Mouse (Mus musculus) kidney, postnatal 10 days (tissue): ENCODE measurements at regions not wholly inside any gene's neighbourhood (a gene's known extent, or its start where the extent isn't known, plus 50 kb on each side); places are given as distances from the start of the nearest gene placed in this dataset.
"Not testable (repeated sequence)": the region's sequence is repeated elsewhere in the genome, so short reads cannot be mapped to it uniquely, and the experiment has no call there.

Experiments
- DNase-seq: peaks from one replicate; pipeline ENCODE4 v3.0.0; 2021; ENCODE audit warnings: mixed read lengths

GRCm38 (mm10) chr17:81319605-81320004 is 122.0 kb upstream of the Gm11096 start:
- DNase-seq = peak; percentile 22

DNA sequence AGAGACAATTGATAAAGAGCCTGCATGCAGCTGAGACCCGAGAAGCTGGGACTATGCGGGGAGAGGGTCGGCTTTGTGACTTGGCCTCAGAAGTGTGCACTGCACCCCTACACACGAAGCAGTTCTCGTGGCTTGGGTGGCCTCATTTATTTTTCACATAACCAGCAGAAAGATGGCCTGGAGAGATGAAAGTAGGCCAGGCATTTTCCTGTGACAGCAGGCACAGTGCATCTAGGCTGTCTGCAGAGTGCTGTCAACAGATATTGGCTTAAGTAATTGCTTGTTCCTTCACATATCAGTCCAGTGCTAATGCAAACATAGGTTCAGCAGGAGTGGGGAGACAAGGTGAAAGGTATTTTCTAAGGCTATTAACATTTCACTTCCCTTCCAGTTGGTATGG is 124.9 kb upstream of the Gm11096 start:
- no peak for DNase-seq

- DNase-seq = no peak
Observed at GRCm38 (mm10) chr17:81305880-81306279, 135.7 kb upstream of the Gm11096 start.

DNA sequence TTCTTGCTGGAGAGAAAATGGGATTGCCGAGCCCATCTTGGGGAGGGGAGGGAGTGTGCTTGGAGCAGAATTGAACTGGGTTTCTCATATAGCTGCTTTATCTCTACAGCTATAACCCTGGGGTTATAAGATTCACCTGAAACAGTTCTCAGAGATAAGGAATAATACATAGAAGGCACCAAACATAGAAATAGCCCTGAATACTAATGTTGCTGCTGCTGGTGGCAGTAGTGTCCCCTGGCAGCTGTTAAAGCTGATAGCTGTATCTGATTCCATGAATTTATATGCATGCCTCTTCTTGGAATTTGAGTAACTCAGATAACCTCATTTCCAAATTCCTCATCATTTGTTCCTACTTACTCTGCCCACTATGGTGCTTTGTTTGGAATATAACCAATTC is 137.0 kb upstream of the Gm11096 start:
- no peak for DNase-seq

DNA sequence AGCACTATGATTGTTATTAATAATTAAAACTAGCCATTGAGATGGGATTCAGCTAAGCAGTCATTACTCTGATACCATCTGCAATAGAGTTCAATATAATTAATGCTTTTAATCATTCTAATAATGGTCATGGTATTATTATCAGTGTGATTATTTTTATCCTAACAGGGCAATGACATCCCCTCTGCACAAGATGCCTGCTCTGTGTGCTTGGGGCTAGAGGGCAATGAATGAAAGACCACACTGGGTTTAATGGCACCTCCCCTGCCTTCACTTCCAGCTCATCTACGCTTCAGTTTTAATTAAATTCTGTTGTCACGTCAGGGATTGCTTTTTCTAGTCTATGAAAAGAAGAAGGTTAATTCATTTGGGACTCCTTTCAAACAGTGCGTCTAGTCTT is 139.1 kb upstream of the Gm11096 start:
- DNase-seq = no peak

- no peak for DNase-seq
Observed at GRCm38 (mm10) chr17:81291829-81292228, 149.7 kb upstream of the Gm11096 start.

GRCm38 (mm10) chr17:81282543-81282942 is 159.0 kb upstream of the Gm11096 start:
- DNase-seq = no peak

DNA sequence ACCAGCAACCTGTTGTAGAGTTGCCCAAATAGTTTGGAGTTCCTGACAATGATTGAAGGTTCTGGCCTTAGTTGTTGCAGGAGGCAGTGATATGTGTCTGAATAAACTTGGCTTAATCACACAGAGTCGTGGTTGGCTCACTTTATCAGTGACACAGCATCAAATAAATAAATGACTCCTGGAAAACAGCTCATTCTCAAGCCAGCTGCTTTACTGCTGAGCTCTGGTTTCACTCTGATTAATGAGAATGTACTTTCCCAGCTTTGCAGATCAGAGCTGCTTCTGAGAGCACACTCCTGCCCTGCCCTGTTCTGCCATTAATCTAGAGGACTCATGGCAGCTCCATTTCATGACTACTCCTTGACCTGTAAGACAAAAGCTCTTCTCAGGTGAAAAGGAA is 171.3 kb upstream of the Gm11096 start:
- DNase-seq = no peak

GRCm38 (mm10) chr17:81261957-81262356 is 179.6 kb upstream of the Gm11096 start:
- no peak for DNase-seq

DNA sequence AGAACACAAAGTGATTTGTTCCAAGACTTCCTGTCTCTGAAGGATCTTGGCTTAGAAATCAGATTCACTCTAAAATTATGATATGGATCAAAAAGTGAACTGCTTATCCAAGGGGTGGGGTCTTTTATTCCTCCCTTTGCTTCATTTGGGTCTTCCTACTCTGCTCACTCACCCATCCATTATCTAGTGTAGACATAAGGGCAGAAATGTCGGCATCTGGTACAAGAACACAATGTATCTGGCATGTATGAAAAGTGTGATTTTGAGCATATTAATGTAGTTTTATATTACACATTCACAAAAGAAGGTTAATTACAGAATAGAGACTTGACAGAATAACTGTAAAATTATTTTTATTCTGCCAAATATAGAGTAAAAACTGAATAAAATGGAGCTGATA is 181.5 kb upstream of the Gm11096 start:
- no peak for DNase-seq

DNA sequence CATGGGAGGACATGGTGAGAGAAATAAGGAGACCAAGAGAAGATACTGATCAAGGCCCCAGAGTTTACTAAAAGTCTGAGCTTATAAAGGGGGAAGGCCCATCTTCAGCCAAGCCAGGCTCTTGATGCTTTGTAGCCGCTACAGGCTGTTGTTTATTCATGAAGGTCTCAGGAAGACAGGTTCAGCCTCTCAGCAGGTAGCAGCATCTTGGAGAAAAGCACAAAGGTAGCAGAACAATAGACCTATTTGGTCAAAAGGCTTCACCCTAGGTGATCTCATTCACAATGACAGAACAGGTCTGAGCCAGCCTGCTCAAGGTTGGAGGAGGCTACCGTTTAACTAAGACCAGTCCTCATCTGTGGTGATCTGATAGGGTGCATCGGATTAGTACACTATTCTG is 185.5 kb upstream of the Gm11096 start:
- no peak for DNase-seq

DNA sequence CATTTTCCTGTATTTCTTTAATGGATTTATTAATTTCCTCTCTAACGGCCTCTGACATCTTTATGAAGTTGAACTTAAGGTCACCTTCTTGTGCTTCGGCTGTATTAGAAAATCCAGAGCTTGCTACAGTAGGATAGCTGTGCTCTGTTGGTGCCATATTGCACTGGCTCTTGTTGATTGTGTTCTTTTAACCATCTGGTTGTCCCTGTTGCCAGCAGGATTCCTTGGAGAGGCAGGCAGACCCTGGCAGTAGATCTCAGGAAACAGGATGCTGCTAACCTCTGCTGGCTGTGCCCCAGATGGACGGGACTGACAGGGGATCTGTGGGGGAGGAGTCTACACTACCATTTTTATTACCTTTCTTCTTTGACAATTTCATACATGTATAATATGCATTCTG is 185.9 kb upstream of the Thumpd2 start:
- peak; percentile 24 for DNase-seq

DNA sequence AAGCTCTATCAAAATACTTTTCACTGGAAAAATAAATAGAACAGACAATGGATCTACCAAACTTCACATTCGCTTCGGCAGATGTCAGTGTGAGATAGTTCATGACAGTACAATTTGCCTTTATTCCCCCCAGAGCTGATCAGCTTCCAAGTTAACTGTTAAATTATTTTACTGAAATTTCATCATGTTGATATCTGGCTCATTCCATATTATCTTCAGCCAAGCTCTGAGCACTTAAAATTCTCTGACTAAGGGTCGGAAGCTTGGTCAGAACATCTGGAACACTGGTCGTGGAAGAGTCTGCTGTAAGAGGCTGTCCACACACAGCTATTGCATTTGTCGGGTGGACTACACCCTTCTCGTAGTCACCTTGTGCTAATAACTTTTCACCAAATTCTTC is 181.3 kb upstream of the Thumpd2 start:
- no peak for DNase-seq

DNA sequence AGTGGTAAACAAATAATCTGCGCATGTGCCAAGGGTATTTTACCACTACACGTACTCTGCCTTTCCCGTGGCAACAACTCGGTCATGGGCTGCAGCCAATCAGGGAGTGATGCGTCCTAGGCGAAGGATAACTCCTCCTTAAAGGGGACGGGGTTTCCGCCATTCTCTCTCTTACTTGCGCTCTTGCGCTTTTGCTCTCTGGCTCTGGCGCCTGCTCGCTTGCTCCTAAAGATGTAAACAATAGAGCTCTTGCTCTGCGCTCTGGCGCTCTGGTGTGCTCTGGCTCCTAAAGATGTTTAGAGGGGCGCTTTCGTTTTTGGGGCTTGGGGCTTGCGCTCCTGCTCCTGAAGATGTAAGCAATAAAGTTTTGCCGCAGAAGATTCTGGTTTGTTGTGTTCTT is 166.9 kb upstream of the Thumpd2 start:
- DNase-seq = not testable (repeated sequence)

GRCm38 (mm10) chr17:81225281-81225680 is 160.4 kb upstream of the Thumpd2 start:
- DNase-seq = no peak

GRCm38 (mm10) chr17:81221436-81221835 is 156.6 kb upstream of the Thumpd2 start:
- DNase-seq = no peak

- no peak for DNase-seq
Observed at GRCm38 (mm10) chr17:81214844-81215243, 150.0 kb upstream of the Thumpd2 start.

DNA sequence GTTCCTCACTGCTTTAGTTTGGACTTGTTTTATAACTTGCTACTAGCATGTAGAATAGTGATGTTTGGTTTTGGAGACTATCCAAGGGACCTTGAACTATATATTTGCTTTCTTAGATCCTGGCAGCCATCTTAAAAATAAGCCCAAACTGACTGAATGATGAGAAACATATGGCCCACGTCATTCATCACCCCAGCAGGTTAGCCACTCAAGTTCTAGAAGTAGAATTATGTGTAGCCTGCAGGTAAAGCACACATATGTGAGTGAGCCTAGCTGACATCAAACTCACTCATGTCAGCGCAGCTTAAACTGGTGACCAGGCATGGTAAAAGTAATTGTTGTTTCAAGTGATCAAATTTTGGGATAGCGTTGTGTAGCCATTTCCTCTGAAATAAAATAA is 147.2 kb upstream of the Thumpd2 start:
- no peak for DNase-seq

GRCm38 (mm10) chr17:81210389-81210788 is 145.5 kb upstream of the Thumpd2 start:
- DNase-seq = no peak

GRCm38 (mm10) chr17:81209323-81209722 is 144.4 kb upstream of the Thumpd2 start:
- no peak for DNase-seq

- DNase-seq = no peak
Observed at GRCm38 (mm10) chr17:81201052-81201451, 136.2 kb upstream of the Thumpd2 start.

DNA sequence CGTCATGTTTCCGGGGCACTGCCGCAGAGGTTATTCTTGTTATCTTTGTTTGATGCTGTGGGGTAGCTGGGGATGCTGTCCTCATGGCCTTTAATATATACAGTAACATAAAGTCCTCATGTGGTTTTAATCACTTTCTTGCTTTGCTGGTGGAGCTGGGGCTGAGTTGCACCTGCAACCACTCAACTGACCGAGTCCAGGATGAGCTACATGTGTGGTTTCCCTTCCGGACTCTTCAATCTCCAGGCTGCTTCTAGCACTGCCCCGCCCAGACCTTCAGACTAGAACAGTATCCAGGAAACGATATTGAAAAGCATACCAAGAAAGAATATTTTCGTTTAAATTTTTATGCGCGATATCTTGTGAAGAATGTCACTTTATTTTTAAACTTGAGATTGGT is 129.1 kb upstream of the Thumpd2 start:
- DNase-seq = no peak

- DNase-seq = peak; percentile 88
Observed at GRCm38 (mm10) chr17:81193230-81193871, 128.5 kb upstream of the Thumpd2 start.

GRCm38 (mm10) chr17:81189996-81190395 is 125.1 kb upstream of the Thumpd2 start:
- peak; percentile 61 for DNase-seq

GRCm38 (mm10) chr17:81185685-81186084 is 120.8 kb upstream of the Thumpd2 start:
- no peak for DNase-seq
